Mouse (Mus musculus) myocyte (in vitro differentiated cells): ENCODE results near the gene Pyroxd2. TPM values are rescaled to one million over a fixed set of nuclear protein-coding genes. Genes with fewer than 3 reads are reported as not detected.

Experiments used
- H3K27me3 ChIP-seq: one replicate; pipeline ENCODE4 v1.6.1; 2011; ENCODE audit not compliant: control insufficient read depth, insufficient read depth, insufficient read length
- H3K36me3 ChIP-seq: one replicate; pipeline ENCODE4 v1.6.1; 2011; ENCODE audit not compliant: control insufficient read depth, insufficient read depth
- H3K4me2 ChIP-seq: one replicate; pipeline ENCODE4 v1.6.1; 2011; ENCODE audit warnings: low read depth, control low read depth
- H3K4me3 ChIP-seq: one replicate; pipeline ENCODE4 v1.5.1; 2011; ENCODE audit warnings: mild to moderate bottlenecking, control low read depth, moderate library complexity
- H3K79me2 ChIP-seq: one replicate; pipeline ENCODE4 v1.6.1; 2011; ENCODE audit not compliant: control insufficient read depth, insufficient read depth
- H3ac ChIP-seq: one replicate; pipeline ENCODE4 v1.6.1; 2011; ENCODE audit not compliant: control insufficient read depth, insufficient read length
- CEBPB ChIP-seq: IDR thresholded peaks from 2 replicates; pipeline ENCODE4 v1.6.1; 2011; ENCODE audit warnings: mild to moderate bottlenecking, moderate library complexity; ENCODE audit not compliant: poor library complexity, insufficient read depth, severe bottlenecking
- E2F4 ChIP-seq: IDR thresholded peaks from one replicate; pipeline ENCODE4 v1.6.1; 2011; ENCODE audit warnings: mild to moderate bottlenecking, control low read depth, moderate library complexity; ENCODE audit not compliant: insufficient read depth
- MAX ChIP-seq: IDR thresholded peaks from one replicate; pipeline ENCODE4 v1.6.1; 2011; ENCODE audit warnings: low read depth, mild to moderate bottlenecking, control low read depth
- MYOD1 ChIP-seq, 3 experiments: IDR thresholded peaks; one replicate each; pipeline ENCODE4 v1.6.1; 2011; ENCODE audit warnings: control low read depth in 2 of 3, low read depth in 2 of 3, mild to moderate bottlenecking in 2 of 3, moderate library complexity in 1 of 3; ENCODE audit not compliant: insufficient read length in 2 of 3, control insufficient read depth in 1 of 3
- MYOG ChIP-seq, 3 experiments: IDR thresholded peaks; one replicate each; pipeline ENCODE4 v1.6.1; 2011; ENCODE audit warnings: control low read depth in 2 of 3, low read depth in 2 of 3, mild to moderate bottlenecking in 2 of 3; ENCODE audit not compliant: insufficient read length in 2 of 3, control insufficient read depth in 1 of 3, insufficient read depth in 1 of 3
- POLR2A ChIP-seq: IDR thresholded peaks from one replicate; pipeline ENCODE4 v1.6.1; 2011; ENCODE audit warnings: low read depth, mild to moderate bottlenecking, control low read depth, moderate library complexity; ENCODE audit not compliant: insufficient read length
- POLR2AphosphoS2 ChIP-seq: IDR thresholded peaks from one replicate; pipeline ENCODE4 v1.6.1; 2011; ENCODE audit warnings: low read depth, control low read depth; ENCODE audit not compliant: insufficient read length
- REST ChIP-seq: IDR thresholded peaks from one replicate; pipeline ENCODE4 v1.6.1; 2011; ENCODE audit warnings: mild to moderate bottlenecking, control low read depth, moderate library complexity; ENCODE audit not compliant: insufficient read depth, insufficient read length
- SRF ChIP-seq: IDR thresholded peaks from one replicate; pipeline ENCODE4 v1.6.1; 2011; ENCODE audit warnings: low read depth; ENCODE audit not compliant: control insufficient read depth, insufficient read length
- TCF12 ChIP-seq: IDR thresholded peaks from one replicate; pipeline ENCODE4 v1.6.1; 2011; ENCODE audit warnings: mild to moderate bottlenecking, control low read depth; ENCODE audit not compliant: poor library complexity, insufficient read depth, severe bottlenecking
- TCF3 ChIP-seq: IDR thresholded peaks from one replicate; pipeline ENCODE4 v1.6.1; 2011; ENCODE audit warnings: low read depth, control low read depth; ENCODE audit not compliant: insufficient read length
- USF1 ChIP-seq: IDR thresholded peaks from one replicate; pipeline ENCODE4 v1.6.1; 2011; ENCODE audit warnings: low read depth, mild to moderate bottlenecking, control low read depth, moderate library complexity
- polyA plus RNA-seq: library from polyadenylated mRNA; unstranded; fragments of >200 nt; fragmentation: generic; extraction: Trizol; gene quantifications from one replicate; pipeline ENCODE4 v1.2.1, GENCODE M21; 2012; ENCODE audit warnings: missing spikeins

Pyroxd2 gene
- polyA plus RNA-seq, result 0.37 TPM

DNA sequence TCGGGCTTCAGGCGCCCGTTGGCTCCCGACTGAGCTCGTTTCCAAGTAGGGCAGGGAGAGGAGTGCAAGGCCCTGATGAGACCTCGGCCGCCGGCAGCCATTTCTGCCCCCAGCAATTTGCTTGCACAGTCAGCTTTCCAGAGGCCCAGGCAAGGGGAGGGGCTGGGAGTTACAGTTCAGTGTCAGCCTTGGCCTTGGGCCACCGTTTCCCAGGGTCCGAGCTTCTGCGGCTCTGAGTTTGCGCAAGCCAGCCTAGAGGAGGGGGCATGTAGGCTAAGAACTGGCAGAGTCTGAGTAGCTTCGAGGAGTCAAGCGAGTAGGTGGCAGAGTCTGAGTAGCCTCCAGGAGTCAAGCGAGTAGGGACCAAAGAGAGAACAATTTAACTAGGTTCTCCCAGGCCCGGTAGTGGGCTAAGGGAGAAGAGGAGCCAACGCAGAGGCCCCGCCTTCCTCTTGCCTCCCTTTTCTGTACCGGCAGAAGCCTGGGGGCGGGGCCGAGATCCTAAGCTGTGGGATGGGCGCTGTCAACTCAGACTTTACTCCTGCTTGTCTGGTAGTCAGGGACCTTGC, at the start of gene Pyroxd2:
Pyroxd2 (minus strand) TSS at position 413 of the 569 bp plus-strand sequence.
- no peaks in the 10 kb centered on the region for H3K36me3 ChIP-seq
- TF ChIP-seq POLR2A (peak; percentile 30), E2F4 (no peak)
- H3ac ChIP-seq, result no peak within 1 kb of the TSS

DNA sequence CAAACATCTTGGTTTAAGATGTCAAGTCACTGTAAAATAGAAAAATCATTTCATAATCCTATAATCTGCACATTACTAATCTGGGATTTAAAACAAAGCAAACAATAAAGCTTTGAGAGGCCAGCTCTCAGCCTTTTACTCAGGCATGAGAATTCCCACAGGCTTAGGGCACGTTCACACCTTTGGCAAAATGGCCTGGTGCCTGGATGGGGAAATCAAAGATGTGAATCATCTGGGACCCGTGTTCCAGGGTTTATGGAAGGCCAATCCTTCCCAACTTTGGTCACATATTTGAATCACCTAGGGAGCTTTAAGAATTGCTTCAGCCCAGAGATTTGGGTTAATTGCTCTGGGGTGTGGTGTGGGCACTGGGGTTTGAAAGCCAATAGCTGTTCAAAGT, 45.3 kb upstream of the Pyroxd2 start:
- Histone ChIP-seq H3K79me2 (no peaks in the 10 kb centered on the region), H3K27me3 (peaks cover 34% of the 10 kb centered on the region)
- no peak for TF ChIP-seq TCF12
- no peak for TF ChIP-seq CEBPB
- no peak for TF ChIP-seq USF1
- no peak for TF ChIP-seq MYOG (IDR thresholded peaks at IDR 0.05; ENCODE audit: control insufficient read depth in 1 of 3, insufficient read depth in 1 of 3, insufficient read length in 2 of 3, low read depth in 2 of 3)
- TF ChIP-seq POLR2AphosphoS2, result no peak

More for the DNA sequence above, at the start of gene Pyroxd2:
- Histone ChIP-seq H3K4me3 (peak within 1 kb of the TSS; percentile 21), H3K27me3 (no peaks in the 10 kb centered on the region), H3K79me2 (no peaks in the 10 kb centered on the region), H3K4me2 (peak within 1 kb of the TSS; percentile 89)

DNA sequence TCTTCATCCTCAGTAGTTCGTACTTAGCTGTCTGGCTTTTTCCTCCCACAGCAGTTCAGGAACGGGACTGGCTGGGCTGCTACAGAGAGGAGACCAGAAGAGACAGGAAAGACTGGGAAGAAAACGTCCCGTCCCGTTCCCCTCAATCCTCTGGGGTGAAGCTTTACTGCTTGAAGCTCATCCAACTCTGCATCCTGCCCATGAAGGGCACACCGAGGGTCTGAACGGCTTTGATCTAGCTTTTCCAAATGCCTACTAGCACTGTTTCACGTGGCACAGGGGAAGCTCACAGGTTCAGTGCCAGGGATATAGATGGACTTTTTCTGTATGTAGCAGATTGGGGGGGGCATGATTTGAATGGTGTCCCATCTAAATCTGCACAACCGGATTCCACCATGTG, 43.2 kb upstream of the Pyroxd2 start:
- no peak overlapping the region for H3K4me2 ChIP-seq
- H3K4me3 ChIP-seq, result no peak overlapping the region
- H3K36me3 ChIP-seq, result no peaks in the 10 kb centered on the region
- TF ChIP-seq TCF12 (no peak), E2F4 (no peak), REST (no peak), MAX (no peak), POLR2A (no peak), POLR2AphosphoS2 (no peak), MYOD1 (IDR thresholded peaks at IDR 0.05; ENCODE audit: control insufficient read depth in 1 of 3, insufficient read length in 2 of 3, low read depth in 2 of 3) (no peak), TCF3 (no peak), MYOG (IDR thresholded peaks at IDR 0.05; ENCODE audit: control insufficient read depth in 1 of 3, insufficient read depth in 1 of 3, insufficient read length in 2 of 3, low read depth in 2 of 3) (no peak), CEBPB (no peak), SRF (no peak), USF1 (no peak)
- H3K27me3 ChIP-seq, result peaks cover 38% of the 10 kb centered on the region
- H3K79me2 ChIP-seq, result no peaks in the 10 kb centered on the region
- no peak overlapping the region for H3ac ChIP-seq

More for the DNA sequence above, 45.3 kb upstream of the Pyroxd2 start:
- H3K36me3 ChIP-seq, result no peaks in the 10 kb centered on the region
- no peak overlapping the region for H3ac ChIP-seq
- H3K4me3 ChIP-seq, result no peak overlapping the region
- no peak overlapping the region for H3K4me2 ChIP-seq

- TF ChIP-seq CEBPB (no peak), E2F4 (no peak), MYOD1 (IDR thresholded peaks at IDR 0.05; ENCODE audit: control insufficient read depth in 1 of 3, insufficient read length in 2 of 3, low read depth in 2 of 3) (no peak), TCF12 (no peak), MAX (no peak), POLR2A (no peak), MYOG (IDR thresholded peaks at IDR 0.05; ENCODE audit: control insufficient read depth in 1 of 3, insufficient read depth in 1 of 3, insufficient read length in 2 of 3, low read depth in 2 of 3) (no peak), USF1 (no peak), REST (no peak), POLR2AphosphoS2 (no peak)
- no peak overlapping the region for H3K4me3 ChIP-seq
These were observed 42.5 kb upstream of the Pyroxd2 start for GRCm38 (mm10) chr19:42794914-42795613.

GRCm38 (mm10) chr19:42788311-42788710, 35.7 kb upstream of the Pyroxd2 start:
- H3K27me3 ChIP-seq, result peaks cover 19% of the 10 kb centered on the region
- no peaks in the 10 kb centered on the region for H3K36me3 ChIP-seq
- H3K4me2 ChIP-seq, result no peak overlapping the region
- no peak for TF ChIP-seq MYOG (IDR thresholded peaks at IDR 0.05; ENCODE audit: control insufficient read depth in 1 of 3, insufficient read depth in 1 of 3, insufficient read length in 2 of 3, low read depth in 2 of 3)
- TF ChIP-seq REST, result no peak
- no peak for TF ChIP-seq POLR2A
- TF ChIP-seq MAX, result no peak
- no peak for TF ChIP-seq USF1
- TF ChIP-seq SRF, result no peak
- TF ChIP-seq E2F4, result no peak
- no peak for TF ChIP-seq POLR2AphosphoS2
- no peak for TF ChIP-seq MYOD1 (IDR thresholded peaks at IDR 0.05; ENCODE audit: control insufficient read depth in 1 of 3, insufficient read length in 2 of 3, low read depth in 2 of 3)
- no peak for TF ChIP-seq CEBPB
- no peak for TF ChIP-seq TCF3
- TF ChIP-seq TCF12, result no peak
- H3K79me2 ChIP-seq, result no peaks in the 10 kb centered on the region
- H3K4me3 ChIP-seq, result no peak overlapping the region
- H3ac ChIP-seq, result no peak overlapping the region

More at GRCm38 (mm10) chr19:42794914-42795613, 42.5 kb upstream of the Pyroxd2 start:
- Histone ChIP-seq H3ac (no peak overlapping the region), H3K79me2 (no peaks in the 10 kb centered on the region), H3K36me3 (no peaks in the 10 kb centered on the region), H3K4me2 (peak overlapping the region; percentile 10), H3K27me3 (peaks cover 44% of the 10 kb centered on the region)
